Mouse (Mus musculus) hindbrain, embryonic 11.5 days (tissue): ENCODE results near the gene Crybg2. TPM values are rescaled to one million over a fixed set of nuclear protein-coding genes. Genes with fewer than 3 reads are reported as not detected.

Source experiments
- ATAC-seq: fragments of 200-750 bp; cut with Nextera tagmentation; 2 replicates; pipeline ENCODE4 v1.8.0; 2017; ENCODE audit warnings: mild to moderate bottlenecking, moderate TSS enrichment, moderate library complexity; ENCODE audit not compliant: low FRiP score
- DNase-seq: peaks from one replicate; pipeline ENCODE4 v3.0.0-alpha.2; 2015; ENCODE audit warnings: low spot score
- H3K27ac ChIP-seq: fragments of 300-500 bp; sonication (generic); 2 replicates; pipeline ENCODE4 v1.5.1; 2014; ENCODE audit warnings: mild to moderate bottlenecking, low read depth, low read length
- H3K27me3 ChIP-seq: fragments of 300-500 bp; sonication (generic); 2 replicates; pipeline ENCODE4 v1.6.1; 2014; ENCODE audit warnings: mild to moderate bottlenecking, low read length, moderate library complexity, mixed read lengths; ENCODE audit not compliant: control insufficient read depth, insufficient read depth
- H3K36me3 ChIP-seq: fragments of 300-500 bp; sonication (generic); 2 replicates; pipeline ENCODE4 v1.6.1; 2014; ENCODE audit warnings: mild to moderate bottlenecking, low read length, moderate library complexity, mixed read lengths; ENCODE audit not compliant: control insufficient read depth, insufficient read depth
- H3K4me1 ChIP-seq: fragments of 300-500 bp; sonication (generic); replicated peaks from 2 replicates; pipeline ENCODE4 v1.6.1; 2014; ENCODE audit warnings: low read length, mixed read lengths; ENCODE audit not compliant: control insufficient read depth, insufficient read depth
- H3K4me2 ChIP-seq: fragments of 300-500 bp; sonication (generic); replicated peaks from 2 replicates; pipeline ENCODE4 v1.6.1; 2014; ENCODE audit warnings: mild to moderate bottlenecking, low read depth, low read length
- H3K4me3 ChIP-seq: fragments of 300-500 bp; sonication (generic); 2 replicates; pipeline ENCODE4 v1.5.1; 2014; ENCODE audit warnings: low read depth, low read length
- H3K9ac ChIP-seq: fragments of 300-500 bp; sonication (generic); 2 replicates; pipeline ENCODE4 v1.6.1; 2014; ENCODE audit warnings: low read depth, low read length
- H3K9me3 ChIP-seq: fragments of 300-500 bp; sonication (generic); 2 replicates; pipeline ENCODE4 v1.6.1; 2016; ENCODE audit warnings: low read length; ENCODE audit not compliant: control insufficient read depth
- WGBS: fragments of 180-500 bp; shearing (Covaris S2); extraction: QIAGEN DNeasy Blood & Tissue Kit; methylation state at CpG from one replicate; pipeline ENCODE4 v1.1.7; 2014; 5-methylcytosine and 5-hydroxymethylcytosine counted together
- polyA plus RNA-seq: library from polyadenylated mRNA; unstranded; fragments of >200 nt; fragmentation: Nextera tagmentation; extraction: Ambion mirVana; gene quantifications from 2 replicates; pipeline ENCODE4 v1.2.1, GENCODE M21; 2014

Crybg2 gene
- polyA plus RNA-seq, 1 experiment from 2014 or later: 1.8 TPM

- Histone ChIP-seq H3K9ac (no peak overlapping the region), H3K4me1 (no peaks in the 10 kb centered on the region), H3K9me3 (no peaks in the 10 kb centered on the region), H3K36me3 (no peaks in the 10 kb centered on the region), H3K27ac (no peak overlapping the region), H3K4me2 (no peak overlapping the region), H3K4me3 (no peak overlapping the region), H3K27me3 (peaks cover 6% of the 10 kb centered on the region)
- WGBS: 22% methylated on average over 23 of the region's 23 CpGs
- ATAC-seq (no peak), DNase-seq (no peak)
Observed at GRCm38 (mm10) chr4:134065431-134066004, 4.9 kb downstream of the Crybg2 start.

GRCm38 (mm10) chr4:134067383-134067782 lies 6.8 kb downstream of the Crybg2 start:
- 90% methylated on average over 8 of the region's 8 CpGs for WGBS

GRCm38 (mm10) chr4:134067833-134068544 lies 7.4 kb downstream of the Crybg2 start:
- Histone ChIP-seq H3K27me3 (peaks cover 6% of the 10 kb centered on the region), H3K4me1 (no peaks in the 10 kb centered on the region), H3K27ac (no peak overlapping the region), H3K4me2 (no peak overlapping the region), H3K9ac (no peak overlapping the region), H3K36me3 (no peaks in the 10 kb centered on the region), H3K9me3 (no peaks in the 10 kb centered on the region), H3K4me3 (no peak overlapping the region)
- ATAC-seq (no peak), DNase-seq (no peak)
- 84% methylated on average over 7 of the region's 7 CpGs for WGBS

More at GRCm38 (mm10) chr4:134067383-134067782, 6.8 kb downstream of the Crybg2 start:
- no peaks in the 10 kb centered on the region for H3K36me3 ChIP-seq
- DNase-seq (no peak), ATAC-seq (no peak)
- no peaks in the 10 kb centered on the region for H3K9me3 ChIP-seq
- no peak overlapping the region for H3K4me2 ChIP-seq
- peaks cover 6% of the 10 kb centered on the region for H3K27me3 ChIP-seq
- no peak overlapping the region for H3K27ac ChIP-seq
- H3K4me1 ChIP-seq: no peaks in the 10 kb centered on the region
- no peak overlapping the region for H3K9ac ChIP-seq
- no peak overlapping the region for H3K4me3 ChIP-seq

GRCm38 (mm10) chr4:134068793-134069580 lies 8.4 kb downstream of the Crybg2 start:
- Histone ChIP-seq H3K27me3 (peaks cover 6% of the 10 kb centered on the region), H3K27ac (no peak overlapping the region), H3K9me3 (no peaks in the 10 kb centered on the region), H3K4me2 (no peak overlapping the region), H3K36me3 (no peaks in the 10 kb centered on the region), H3K4me1 (no peaks in the 10 kb centered on the region), H3K9ac (no peak overlapping the region), H3K4me3 (no peak overlapping the region)
- DNase-seq (no peak), ATAC-seq (no peak)
- WGBS: 83% methylated on average over 4 of the region's 4 CpGs

GRCm38 (mm10) chr4:134078694-134079093 lies 18.1 kb downstream of the Crybg2 start:
- ATAC-seq: no peak
- Histone ChIP-seq H3K36me3 (no peaks in the 10 kb centered on the region), H3K4me1 (peaks cover 10% of the 10 kb centered on the region), H3K27me3 (peaks cover 12% of the 10 kb centered on the region), H3K9ac (no peak overlapping the region), H3K4me2 (no peak overlapping the region), H3K4me3 (no peak overlapping the region), H3K9me3 (no peaks in the 10 kb centered on the region), H3K27ac (no peak overlapping the region)
- WGBS: 22% methylated on average over 3 of the region's 3 CpGs
- DNase-seq: peak; percentile 69

GRCm38 (mm10) chr4:134080674-134081073 lies 20.1 kb downstream of the Crybg2 start:
- WGBS: 91% methylated on average over 4 of the region's 4 CpGs
- no peaks in the 10 kb centered on the region for H3K9me3 ChIP-seq
- DNase-seq (no peak), ATAC-seq (no peak)
- no peak overlapping the region for H3K4me2 ChIP-seq
- H3K27me3 ChIP-seq: peaks cover 12% of the 10 kb centered on the region
- no peak overlapping the region for H3K27ac ChIP-seq
- H3K9ac ChIP-seq: no peak overlapping the region
- H3K4me1 ChIP-seq: peaks cover 10% of the 10 kb centered on the region
- H3K4me3 ChIP-seq: no peak overlapping the region
- H3K36me3 ChIP-seq: no peaks in the 10 kb centered on the region

- peak; percentile 64 for ATAC-seq
- H3K9ac ChIP-seq: 0 out of 2 replicates have a peak overlapping the region, but pooled peaks have one; percentile 19
Observed at GRCm38 (mm10) chr4:134081730-134082386, 21.2 kb downstream of the Crybg2 start.

GRCm38 (mm10) chr4:134082460-134082859 lies 21.8 kb downstream of the Crybg2 start:
- Histone ChIP-seq H3K9ac (no peak overlapping the region), H3K4me2 (peak overlapping the region; percentile 78), H3K27me3 (peaks cover 12% of the 10 kb centered on the region), H3K9me3 (no peaks in the 10 kb centered on the region), H3K27ac (no peak overlapping the region), H3K4me1 (peaks cover 10% of the 10 kb centered on the region), H3K36me3 (no peaks in the 10 kb centered on the region), H3K4me3 (peak overlapping the region; percentile 41)
- DNase-seq (no peak), ATAC-seq (no peak)
- 11% methylated on average over 7 of the region's 7 CpGs for WGBS

More at GRCm38 (mm10) chr4:134081730-134082386, 21.2 kb downstream of the Crybg2 start:
- Histone ChIP-seq H3K4me2 (peak overlapping the region; percentile 78), H3K4me1 (peaks cover 10% of the 10 kb centered on the region), H3K36me3 (no peaks in the 10 kb centered on the region), H3K27ac (no peak overlapping the region), H3K4me3 (peak overlapping the region; percentile 41), H3K27me3 (peaks cover 12% of the 10 kb centered on the region), H3K9me3 (no peaks in the 10 kb centered on the region)
- WGBS: 0% methylated on average over 41 of the region's 41 CpGs
- peak; percentile 79 for DNase-seq
